Mouse (Mus musculus): Measurements from ENCODE around the gene Cyp2w1.

GRCm38 (mm10) chr5:139382760-139383159 is 30.3 kb downstream of the Cyp2w1 start:
- TF ChIP-seq POLR2A (IDR thresholded peaks at IDR 0.05; ENCODE audit: insufficient read depth, low read length), result no peak
- TF ChIP-seq CTCF (IDR thresholded peaks at IDR 0.05; ENCODE audit: low read depth, low read length), result no peak
